Mouse (Mus musculus): ENCODE results near the gene Fggy. TPM values are rescaled to one million over a fixed set of nuclear protein-coding genes. Genes with fewer than 3 reads are reported as not detected.

The Fggy gene
- polyA plus RNA-seq, 1 experiment: 11.4 TPM

DNA sequence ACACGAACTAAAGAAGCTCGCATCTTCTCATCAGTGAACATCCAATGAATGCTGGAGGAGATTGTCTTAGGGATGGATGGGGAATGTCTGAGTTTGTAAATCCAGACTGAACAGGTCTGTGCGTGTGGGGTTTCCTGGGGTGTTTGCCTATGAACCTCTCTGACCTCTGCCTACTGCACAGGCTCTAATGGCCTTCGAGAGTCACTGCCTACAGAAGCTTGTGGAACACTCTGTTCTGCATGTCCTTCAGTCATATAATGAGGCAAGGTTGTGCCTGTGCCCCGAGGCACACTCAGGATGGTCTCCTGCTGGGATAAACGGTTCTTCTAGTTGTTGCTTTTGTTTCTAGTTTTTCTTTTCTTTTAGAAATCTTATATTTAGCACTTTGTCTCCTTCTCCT lies 92.7 kb downstream of the Fggy start:
- TF ChIP-seq POLR2A (IDR thresholded peaks at IDR 0.05; ENCODE audit: borderline replicate concordance, insufficient read depth, low read length): no peak
- TF ChIP-seq CTCF (IDR thresholded peaks at IDR 0.05; ENCODE audit: borderline replicate concordance, insufficient read depth, low read depth, low read length): no peak
- no peaks in the 10 kb centered on the region for H3K27me3 ChIP-seq (ENCODE audit: control insufficient read depth, insufficient read depth, low read length)
- no peaks in the 10 kb centered on the region for H3K4me1 ChIP-seq (ENCODE audit: control insufficient read depth, insufficient read depth, low read length)
- 77% methylated on average over 6 of the region's 6 CpGs for WGBS
- DNase-seq: no peak
- H3K4me3 ChIP-seq (replicated peaks; ENCODE audit: insufficient read depth, low read depth, low read length): no peak overlapping the region
- no peak overlapping the region for H3K27ac ChIP-seq (ENCODE audit: insufficient read depth, low read length)

DNA sequence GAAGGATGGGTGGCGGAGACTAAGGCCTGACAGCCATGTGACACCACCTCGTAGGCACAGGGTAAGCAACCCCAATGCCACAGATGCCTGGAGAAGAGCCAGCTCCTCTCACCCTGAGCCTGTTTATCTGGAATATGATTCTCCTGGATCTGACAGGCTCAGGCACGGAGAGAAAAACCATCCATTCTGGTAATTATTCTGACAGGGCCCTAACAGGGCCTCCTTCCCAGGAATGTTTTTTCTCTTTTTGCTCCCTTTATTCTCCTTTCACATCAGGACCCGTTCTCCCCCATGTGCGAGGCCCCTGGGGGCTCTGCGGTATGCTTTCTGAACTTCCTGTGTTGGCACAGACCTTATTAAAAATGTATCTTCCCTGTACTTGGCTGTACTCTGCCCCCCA lies 94.7 kb downstream of the Fggy start:
- 38% methylated on average over 6 of the region's 6 CpGs for WGBS
- Histone ChIP-seq H3K27me3 (ENCODE audit: control insufficient read depth, insufficient read depth, low read length) (no peaks in the 10 kb centered on the region), H3K27ac (ENCODE audit: insufficient read depth, low read length) (no peak overlapping the region), H3K4me1 (ENCODE audit: control insufficient read depth, insufficient read depth, low read length) (no peaks in the 10 kb centered on the region), H3K4me3 (replicated peaks; ENCODE audit: insufficient read depth, low read depth, low read length) (no peak overlapping the region)
- TF ChIP-seq POLR2A (IDR thresholded peaks at IDR 0.05; ENCODE audit: borderline replicate concordance, insufficient read depth, low read length): no peak
- no peak for TF ChIP-seq CTCF (IDR thresholded peaks at IDR 0.05; ENCODE audit: borderline replicate concordance, insufficient read depth, low read depth, low read length)
- no peak for DNase-seq

DNA sequence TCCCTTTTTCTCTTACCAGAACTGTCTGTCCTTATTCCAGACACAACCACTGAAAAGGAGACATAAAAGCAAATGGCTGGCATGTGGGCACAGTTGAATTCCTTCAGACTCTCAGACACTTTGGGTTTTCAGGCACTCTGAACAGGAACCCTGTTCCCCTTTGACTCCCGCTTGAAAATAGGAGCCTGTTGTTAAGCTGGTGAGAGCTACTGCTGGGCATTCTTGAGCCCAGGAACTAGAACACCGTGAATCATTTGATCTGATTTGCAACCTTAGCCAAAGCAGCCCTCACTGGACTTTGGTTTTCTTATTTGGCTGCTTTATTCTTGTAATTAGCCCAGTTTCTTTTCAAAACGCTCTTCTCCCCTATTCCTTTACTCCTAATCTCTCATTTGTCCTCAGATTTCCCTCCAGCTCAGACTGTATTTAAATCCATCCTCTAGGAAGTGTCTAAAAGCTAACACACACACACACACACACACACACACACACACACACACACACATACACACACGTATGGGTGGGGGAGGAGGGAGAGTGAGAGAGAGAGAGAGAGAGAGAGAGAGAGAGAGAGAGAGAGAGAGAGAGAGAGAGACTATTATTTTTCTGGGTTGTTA lies 96.1 kb downstream of the Fggy start:
- Histone ChIP-seq H3K27me3 (ENCODE audit: control insufficient read depth, insufficient read depth, low read length) (no peaks in the 10 kb centered on the region), H3K4me3 (replicated peaks; ENCODE audit: insufficient read depth, low read depth, low read length) (no peak overlapping the region), H3K27ac (ENCODE audit: insufficient read depth, low read length) (no peak overlapping the region), H3K4me1 (ENCODE audit: control insufficient read depth, insufficient read depth, low read length) (no peaks in the 10 kb centered on the region)
- WGBS: 22% methylated on average over 4 of the region's 4 CpGs
- DNase-seq: no peak
- TF ChIP-seq POLR2A (IDR thresholded peaks at IDR 0.05; ENCODE audit: borderline replicate concordance, insufficient read depth, low read length) (no peak), CTCF (IDR thresholded peaks at IDR 0.05; ENCODE audit: borderline replicate concordance, insufficient read depth, low read depth, low read length) (no peak)

- DNase-seq: no peak
- H3K27ac ChIP-seq (ENCODE audit: insufficient read depth, low read length): no peak overlapping the region
- H3K27me3 ChIP-seq (ENCODE audit: control insufficient read depth, insufficient read depth, low read length): no peaks in the 10 kb centered on the region
- H3K4me3 ChIP-seq (replicated peaks; ENCODE audit: insufficient read depth, low read depth, low read length): no peak overlapping the region
- no peaks in the 10 kb centered on the region for H3K4me1 ChIP-seq (ENCODE audit: control insufficient read depth, insufficient read depth, low read length)
- 71% methylated on average over 4 of the region's 4 CpGs for WGBS
- TF ChIP-seq POLR2A (IDR thresholded peaks at IDR 0.05; ENCODE audit: borderline replicate concordance, insufficient read depth, low read length): no peak
- no peak for TF ChIP-seq CTCF (IDR thresholded peaks at IDR 0.05; ENCODE audit: borderline replicate concordance, insufficient read depth, low read depth, low read length)
Measured at GRCm38 (mm10) chr4:95653913-95654301, 96.6 kb downstream of the Fggy start.

DNA sequence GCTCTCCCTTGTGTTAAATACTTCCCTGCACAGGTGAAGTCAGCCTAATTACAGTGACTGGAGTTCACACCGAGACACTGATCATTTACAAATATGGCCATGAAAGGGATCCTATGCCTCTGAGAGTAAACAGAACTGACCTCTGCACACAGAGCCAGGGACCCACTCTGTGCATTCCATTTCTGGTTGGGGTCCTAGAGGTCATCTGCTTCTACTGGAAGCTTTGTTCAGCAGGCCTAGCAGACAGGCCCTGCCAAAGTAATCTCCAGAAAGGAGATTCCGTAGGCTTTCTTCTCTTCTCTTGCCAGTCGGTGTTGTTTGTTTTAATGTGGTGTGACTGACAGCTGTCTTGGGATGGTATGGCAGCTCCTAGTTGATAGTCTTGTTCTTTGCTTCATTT lies 101.7 kb downstream of the Fggy start:
- Histone ChIP-seq H3K27ac (ENCODE audit: insufficient read depth, low read length) (no peak overlapping the region), H3K4me1 (ENCODE audit: control insufficient read depth, insufficient read depth, low read length) (no peaks in the 10 kb centered on the region), H3K27me3 (ENCODE audit: control insufficient read depth, insufficient read depth, low read length) (no peaks in the 10 kb centered on the region), H3K4me3 (replicated peaks; ENCODE audit: insufficient read depth, low read depth, low read length) (no peak overlapping the region)
- no peak for DNase-seq
- TF ChIP-seq POLR2A (IDR thresholded peaks at IDR 0.05; ENCODE audit: borderline replicate concordance, insufficient read depth, low read length) (no peak), CTCF (IDR thresholded peaks at IDR 0.05; ENCODE audit: borderline replicate concordance, insufficient read depth, low read depth, low read length) (no peak)
- 62% methylated on average over 3 of the region's 3 CpGs for WGBS

DNA sequence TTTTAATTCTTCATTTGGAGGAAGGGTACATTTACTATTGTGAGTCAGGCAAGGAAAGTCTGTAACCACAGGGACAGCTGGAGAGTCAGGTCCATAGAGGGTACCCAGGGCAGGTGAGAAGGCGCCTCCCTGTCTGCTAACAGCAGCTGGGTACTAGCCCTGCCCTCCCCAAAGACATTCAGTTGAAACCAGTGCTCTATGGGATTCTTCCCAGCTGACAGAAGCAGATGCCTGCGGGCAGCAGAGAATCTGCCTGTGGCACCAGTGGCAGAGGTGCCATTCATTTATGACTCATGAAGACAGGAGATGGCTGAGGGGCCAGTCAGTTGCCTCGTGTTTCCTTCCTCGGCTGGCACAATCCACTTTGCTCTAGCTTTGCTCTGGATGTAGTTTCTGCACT lies 106.3 kb downstream of the Fggy start:
- DNase-seq: no peak
- no peak overlapping the region for H3K27ac ChIP-seq (ENCODE audit: insufficient read depth, low read length)
- H3K4me1 ChIP-seq (ENCODE audit: control insufficient read depth, insufficient read depth, low read length): no peaks in the 10 kb centered on the region
- H3K4me3 ChIP-seq (replicated peaks; ENCODE audit: insufficient read depth, low read depth, low read length): no peak overlapping the region
- no peak for TF ChIP-seq CTCF (IDR thresholded peaks at IDR 0.05; ENCODE audit: borderline replicate concordance, insufficient read depth, low read depth, low read length)
- TF ChIP-seq POLR2A (IDR thresholded peaks at IDR 0.05; ENCODE audit: borderline replicate concordance, insufficient read depth, low read length): no peak
- no peaks in the 10 kb centered on the region for H3K27me3 ChIP-seq (ENCODE audit: control insufficient read depth, insufficient read depth, low read length)
- 42% methylated on average over 4 of the region's 4 CpGs for WGBS

- 41% methylated on average over 3 of the region's 3 CpGs for WGBS
- Histone ChIP-seq H3K4me3 (replicated peaks; ENCODE audit: insufficient read depth, low read depth, low read length) (no peak overlapping the region), H3K4me1 (ENCODE audit: control insufficient read depth, insufficient read depth, low read length) (no peaks in the 10 kb centered on the region), H3K27ac (ENCODE audit: insufficient read depth, low read length) (no peak overlapping the region), H3K27me3 (ENCODE audit: control insufficient read depth, insufficient read depth, low read length) (no peaks in the 10 kb centered on the region)
- DNase-seq: no peak
- TF ChIP-seq CTCF (IDR thresholded peaks at IDR 0.05; ENCODE audit: borderline replicate concordance, insufficient read depth, low read depth, low read length) (no peak), POLR2A (IDR thresholded peaks at IDR 0.05; ENCODE audit: borderline replicate concordance, insufficient read depth, low read length) (no peak)
Measured at GRCm38 (mm10) chr4:95664327-95664726, 107.0 kb downstream of the Fggy start.

DNA sequence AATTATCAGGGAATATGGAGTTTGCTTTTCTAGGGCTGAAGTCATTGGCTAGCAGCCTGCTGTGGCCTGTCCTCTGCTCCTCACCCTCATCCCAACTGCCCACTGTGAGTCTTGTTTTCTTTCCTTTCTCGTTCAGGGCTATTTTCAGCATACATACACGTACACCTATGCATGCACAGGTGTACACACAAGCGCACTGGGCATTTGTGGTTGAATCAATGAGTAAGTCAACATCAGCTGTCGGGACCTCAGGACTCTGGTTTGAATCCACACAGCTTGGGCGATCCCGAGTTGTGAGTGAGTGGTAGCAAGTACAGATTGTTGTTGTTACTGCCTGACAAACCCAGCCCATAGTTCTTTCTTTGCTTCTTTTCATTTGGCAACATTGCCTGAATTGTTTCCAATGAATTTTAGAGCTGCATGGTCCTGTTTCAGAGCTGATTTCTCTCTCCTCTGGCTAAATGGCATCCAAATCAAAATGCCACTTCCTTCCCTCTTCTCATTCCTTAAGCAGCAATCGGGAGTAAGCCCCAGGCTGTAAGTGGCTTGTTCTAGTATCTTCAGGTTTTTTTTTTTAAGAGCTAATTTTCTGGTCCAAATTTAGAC lies 109.1 kb downstream of the Fggy start:
- no peak overlapping the region for H3K27ac ChIP-seq (ENCODE audit: insufficient read depth, low read length)
- DNase-seq: no peak
- no peaks in the 10 kb centered on the region for H3K27me3 ChIP-seq (ENCODE audit: control insufficient read depth, insufficient read depth, low read length)
- H3K4me1 ChIP-seq (ENCODE audit: control insufficient read depth, insufficient read depth, low read length): no peaks in the 10 kb centered on the region
- TF ChIP-seq CTCF (IDR thresholded peaks at IDR 0.05; ENCODE audit: borderline replicate concordance, insufficient read depth, low read depth, low read length) (no peak), POLR2A (IDR thresholded peaks at IDR 0.05; ENCODE audit: borderline replicate concordance, insufficient read depth, low read length) (no peak)
- 84% methylated on average over 7 of the region's 7 CpGs for WGBS
- H3K4me3 ChIP-seq (replicated peaks; ENCODE audit: insufficient read depth, low read depth, low read length): no peak overlapping the region
